Mouse (Mus musculus): ENCODE data around the gene Traip.

Gene Traip

GRCm38 (mm10) chr9:107971690-107972541 lies 22.0 kb downstream of the Traip start:
- DNase-seq (ENCODE audit: low read depth, low spot score) = no peak
- no peaks in the 10 kb centered on the region for H3K27me3 ChIP-seq (ENCODE audit: control insufficient read depth, insufficient read depth, low read length, poor library complexity, severe bottlenecking)
- no peaks in the 10 kb centered on the region; the same call in 1 of the 2 replicates for H3K36me3 ChIP-seq (ENCODE audit: control insufficient read depth, insufficient read depth, low read length, poor library complexity, severe bottlenecking)

- DNase-seq (ENCODE audit: low read depth, low spot score) = peak; percentile 14
- Histone ChIP-seq H3K27me3 (ENCODE audit: control insufficient read depth, insufficient read depth, low read length, poor library complexity, severe bottlenecking) (no peaks in the 10 kb centered on the region), H3K36me3 (ENCODE audit: control insufficient read depth, insufficient read depth, low read length, poor library complexity, severe bottlenecking) (peaks cover 12% of the 10 kb centered on the region)
Observed at GRCm38 (mm10) chr9:107974491-107975171, 24.7 kb downstream of the Traip start.

- peak; percentile 83 for DNase-seq (ENCODE audit: low read depth, low spot score)
- Histone ChIP-seq H3K27me3 (ENCODE audit: control insufficient read depth, insufficient read depth, low read length, poor library complexity, severe bottlenecking) (no peaks in the 10 kb centered on the region), H3K36me3 (ENCODE audit: control insufficient read depth, insufficient read depth, low read length, poor library complexity, severe bottlenecking) (peaks cover 12% of the 10 kb centered on the region)
Observed at GRCm38 (mm10) chr9:107975399-107976386, 25.8 kb downstream of the Traip start, which contains the start of gene Uba7. Gene Uba7 (plus strand): TSS chr9:107975505.

- no peak for DNase-seq (ENCODE audit: low read depth, low spot score)
- Histone ChIP-seq H3K27me3 (ENCODE audit: control insufficient read depth, insufficient read depth, low read length, poor library complexity, severe bottlenecking) (no peaks in the 10 kb centered on the region), H3K36me3 (ENCODE audit: control insufficient read depth, insufficient read depth, low read length, poor library complexity, severe bottlenecking) (peaks cover 12% of the 10 kb centered on the region)
Observed at GRCm38 (mm10) chr9:107978815-107979214, 28.9 kb downstream of the Traip start.

GRCm38 (mm10) chr9:107981684-107982605 lies 32.0 kb downstream of the Traip start:
- H3K27me3 ChIP-seq (ENCODE audit: control insufficient read depth, insufficient read depth, low read length, poor library complexity, severe bottlenecking) = no peaks in the 10 kb centered on the region
- no peak for DNase-seq (ENCODE audit: low read depth, low spot score)
- peaks cover 12% of the 10 kb centered on the region for H3K36me3 ChIP-seq (ENCODE audit: control insufficient read depth, insufficient read depth, low read length, poor library complexity, severe bottlenecking)

- Histone ChIP-seq H3K36me3 (ENCODE audit: control insufficient read depth, insufficient read depth, low read length, poor library complexity, severe bottlenecking) (peaks cover 6% of the 10 kb centered on the region), H3K27me3 (ENCODE audit: control insufficient read depth, insufficient read depth, low read length, poor library complexity, severe bottlenecking) (no peaks in the 10 kb centered on the region)
- peak; percentile 33 for DNase-seq (ENCODE audit: low read depth, low spot score)
Observed at GRCm38 (mm10) chr9:107982681-107983346, 32.9 kb downstream of the Traip start, which contains the start of gene Gm20661. Gene Gm20661 (plus strand): TSS chr9:107983058.

- DNase-seq (ENCODE audit: low read depth, low spot score) = peak; percentile 48
- Histone ChIP-seq H3K27me3 (ENCODE audit: control insufficient read depth, insufficient read depth, low read length, poor library complexity, severe bottlenecking) (no peaks in the 10 kb centered on the region), H3K36me3 (ENCODE audit: control insufficient read depth, insufficient read depth, low read length, poor library complexity, severe bottlenecking) (peaks cover 2% of the 10 kb centered on the region; the same call in 1 of the 2 replicates)
Observed at GRCm38 (mm10) chr9:107983421-107983890, 33.5 kb downstream of the Traip start.

GRCm38 (mm10) chr9:107984052-107984753 lies 34.3 kb downstream of the Traip start:
- peak; percentile 19 for DNase-seq (ENCODE audit: low read depth, low spot score)
- Histone ChIP-seq H3K27me3 (ENCODE audit: control insufficient read depth, insufficient read depth, low read length, poor library complexity, severe bottlenecking) (no peaks in the 10 kb centered on the region), H3K36me3 (ENCODE audit: control insufficient read depth, insufficient read depth, low read length, poor library complexity, severe bottlenecking) (no peaks in the 10 kb centered on the region; the same call in 1 of the 2 replicates)

GRCm38 (mm10) chr9:107984754-107985055 lies 34.8 kb downstream of the Traip start:
- H3K36me3 ChIP-seq (ENCODE audit: control insufficient read depth, insufficient read depth, low read length, poor library complexity, severe bottlenecking) = no peaks in the 10 kb centered on the region; the same call in 1 of the 2 replicates
- no peaks in the 10 kb centered on the region for H3K27me3 ChIP-seq (ENCODE audit: control insufficient read depth, insufficient read depth, low read length, poor library complexity, severe bottlenecking)
- no peak for DNase-seq (ENCODE audit: low read depth, low spot score)

GRCm38 (mm10) chr9:107985131-107986119 lies 35.5 kb downstream of the Traip start, which contains the start of gene Inka1:
Gene Inka1 (minus strand): TSS chr9:107985879.
- peak; percentile 91 for DNase-seq (ENCODE audit: low read depth, low spot score)
- Histone ChIP-seq H3K36me3 (ENCODE audit: control insufficient read depth, insufficient read depth, low read length, poor library complexity, severe bottlenecking) (no peaks in the 10 kb centered on the region; the same call in 1 of the 2 replicates), H3K27me3 (ENCODE audit: control insufficient read depth, insufficient read depth, low read length, poor library complexity, severe bottlenecking) (no peaks in the 10 kb centered on the region)

- peak; percentile 88 for DNase-seq (ENCODE audit: low read depth, low spot score)
- no peaks in the 10 kb centered on the region for H3K27me3 ChIP-seq (ENCODE audit: control insufficient read depth, insufficient read depth, low read length, poor library complexity, severe bottlenecking)
- H3K36me3 ChIP-seq (ENCODE audit: control insufficient read depth, insufficient read depth, low read length, poor library complexity, severe bottlenecking) = no peaks in the 10 kb centered on the region; the same call in 1 of the 2 replicates
Observed at GRCm38 (mm10) chr9:107986376-107986775, 36.4 kb downstream of the Traip start.

GRCm38 (mm10) chr9:107987950-107988349 lies 38.0 kb downstream of the Traip start:
- Histone ChIP-seq H3K27me3 (ENCODE audit: control insufficient read depth, insufficient read depth, low read length, poor library complexity, severe bottlenecking) (no peaks in the 10 kb centered on the region), H3K36me3 (ENCODE audit: control insufficient read depth, insufficient read depth, low read length, poor library complexity, severe bottlenecking) (no peaks in the 10 kb centered on the region)
- DNase-seq (ENCODE audit: low read depth, low spot score) = no peak

Data from splenic B cell, adult 2 months (primary cell).